ENCODE assay signal across 22 mouse cellular contexts in genomic region chrX:167111059-167111871, GRCm38 (mm10).
DNase-seq lines count a peak whose midpoint lies in the region; ATAC-seq and TF ChIP-seq lines count a peak whose summit lies in the region.
"Had no signal": no experiment of that assay in that cellular context is flagged by ENCODE, and none has a peak within 500 bp of the region (broad histone marks: within the 10 kb centered on the region; RNA-seq: fewer than 3 reads in every experiment).

No protein-coding gene starts in this region.

- H3K27ac ChIP-seq in heart, adult 2 months: peak overlapping the region; percentile 15; the same call in 1 of the 2 replicates
- peak overlapping the region; percentile 58 for H3K27ac ChIP-seq in bone marrow macrophage, adult 2 months (ENCODE audit: insufficient read depth, low read depth, low read length)
- peak overlapping the region; percentile 52 for H3K27ac ChIP-seq in macrophage
- H3K27ac ChIP-seq in small intestine, adult 2 months (ENCODE audit: insufficient read depth, low read depth, low read length): peak overlapping the region; percentile 82
- H3K27ac ChIP-seq in hindbrain, embryonic 16.5 days (ENCODE audit: low read depth, low read length): no peak overlapping the region
- H3K27ac ChIP-seq: embryonic facial prominence, embryonic 15.5 days; forebrain, embryonic 15.5 days; heart, embryonic 15.5 days; hindbrain, embryonic 14.5 days; kidney, embryonic 15.5 days; midbrain, embryonic 15.5 days had no signal

- no peak overlapping the region for H3K4me2 ChIP-seq in hindbrain, embryonic 16.5 days (ENCODE audit: low read length)
- H3K4me2 ChIP-seq: embryonic facial prominence, embryonic 15.5 days; forebrain, embryonic 15.5 days; heart, embryonic 15.5 days; hindbrain, embryonic 14.5 days; kidney, embryonic 15.5 days; midbrain, embryonic 15.5 days had no signal

- 81% methylated on average over 7 of the region's 7 CpGs for WGBS in heart, adult 2 months
- 39% methylated on average over 7 of the region's 7 CpGs for WGBS in macrophage (ENCODE audit: missing documents)
- WGBS in small intestine, adult 2 months: 76% methylated on average over 7 of the region's 7 CpGs
- 84% methylated on average over 7 of the region's 7 CpGs for WGBS in hindbrain, embryonic 16.5 days

- no peaks in the 10 kb centered on the region; the same call in none of the 2 replicates for H3K4me1 ChIP-seq in heart, adult 2 months (ENCODE audit: control insufficient read depth, insufficient read depth, low read length)
- H3K4me1 ChIP-seq in bone marrow macrophage, adult 2 months (ENCODE audit: control insufficient read depth, insufficient read depth, low read length): peaks cover 12% of the 10 kb centered on the region
- H3K4me1 ChIP-seq in small intestine, adult 2 months (ENCODE audit: control insufficient read depth, insufficient read depth, insufficient read length, low read length): peaks cover 2% of the 10 kb centered on the region; the same call in 1 of the 2 replicates
- H3K4me1 ChIP-seq in hindbrain, embryonic 16.5 days (ENCODE audit: control insufficient read depth, insufficient read depth, low read depth, low read length): no peaks in the 10 kb centered on the region
- H3K4me1 ChIP-seq: embryonic facial prominence, embryonic 15.5 days; forebrain, embryonic 15.5 days; heart, embryonic 15.5 days; kidney, embryonic 15.5 days; midbrain, embryonic 15.5 days had no signal

- no peak overlapping the region for H3K4me3 ChIP-seq in heart, adult 2 months
- H3K4me3 ChIP-seq in bone marrow macrophage, adult 2 months (ENCODE audit: insufficient read depth, low read length): no peak overlapping the region
- H3K4me3 ChIP-seq in macrophage (ENCODE audit: inconsistent target): no peak overlapping the region
- no peak overlapping the region for H3K4me3 ChIP-seq in small intestine, adult 2 months (ENCODE audit: low read depth, low read length)
- no peak overlapping the region for H3K4me3 ChIP-seq in hindbrain, embryonic 16.5 days (ENCODE audit: low read length)
- H3K4me3 ChIP-seq: embryonic facial prominence, embryonic 15.5 days; forebrain, embryonic 15.5 days; heart, embryonic 15.5 days; kidney, embryonic 15.5 days; midbrain, embryonic 15.5 days; myocyte had no signal

- H3K9ac ChIP-seq in heart, adult 2 months (ENCODE audit: low read depth, low read length): no peak overlapping the region
- no peak overlapping the region for H3K9ac ChIP-seq in hindbrain, embryonic 16.5 days (ENCODE audit: low read depth, low read length)
- H3K9ac ChIP-seq: embryonic facial prominence, embryonic 15.5 days; forebrain, embryonic 15.5 days; heart, embryonic 15.5 days; hindbrain, embryonic 14.5 days; kidney, embryonic 15.5 days; midbrain, embryonic 15.5 days had no signal

- intact Hi-C loops in heart, adult 2 months (cut with DNase I): no loop called here

- H3K27me3 ChIP-seq in heart, adult 2 months (ENCODE audit: control insufficient read depth, insufficient read depth, low read length): no peaks in the 10 kb centered on the region
- H3K27me3 ChIP-seq in small intestine, adult 2 months (ENCODE audit: control insufficient read depth, insufficient read depth, low read length): no peaks in the 10 kb centered on the region
- H3K27me3 ChIP-seq in hindbrain, embryonic 16.5 days (replicated peaks; ENCODE audit: control insufficient read depth, insufficient read depth, low read length): peaks cover 6% of the 10 kb centered on the region; the same call in 1 of the 2 replicates
- H3K27me3 ChIP-seq: forebrain, embryonic 15.5 days; heart, embryonic 15.5 days had no signal

- no peak for ATAC-seq in hindbrain, embryonic 16.5 days
- ATAC-seq: forebrain, embryonic 15.5 days; intestine, embryonic 16.5 days; midbrain, embryonic 15.5 days had no signal

- TF ChIP-seq EP300 in heart, adult 2 months (IDR thresholded peaks at IDR 0.05; ENCODE audit: insufficient read depth, low read depth, low read length): no peak

- H3K79me2 ChIP-seq in heart, adult 2 months (replicated peaks; ENCODE audit: control insufficient read depth, insufficient read depth, low read length): no peaks in the 10 kb centered on the region
- H3K79me2 ChIP-seq in macrophage (ENCODE audit: inconsistent target): no peaks in the 10 kb centered on the region

- no peaks in the 10 kb centered on the region for H3K9me3 ChIP-seq in hindbrain, embryonic 16.5 days (ENCODE audit: control insufficient read depth, low read length)
- H3K9me3 ChIP-seq: embryonic facial prominence, embryonic 15.5 days; forebrain, embryonic 15.5 days; heart, embryonic 15.5 days; kidney, embryonic 15.5 days; midbrain, embryonic 15.5 days had no signal

- TF ChIP-seq CTCF in heart, adult 2 months (IDR thresholded peaks at IDR 0.05): no peak
- no peak for TF ChIP-seq CTCF in bone marrow macrophage, adult 2 months (IDR thresholded peaks at IDR 0.05; ENCODE audit: low read depth, low read length)
- no peak for TF ChIP-seq CTCF in small intestine, adult 2 months (IDR thresholded peaks at IDR 0.05; ENCODE audit: extremely low read depth, insufficient read length, insufficient replicate concordance, low read depth, low read length)

- DNase-seq in heart, adult 2 months: no peak
- DNase-seq in heart, adult 8-10 months (ENCODE audit: low spot score): no peak
- no peak for DNase-seq in lung, postnatal 25 days (ENCODE audit: low spot score)
- DNase-seq: adrenal gland, adult 2 months; cerebellum, adult 8-10 months; heart, postnatal 36 days; kidney, postnatal 36 days; layer of hippocampus, postnatal 36 days; right cerebral cortex, postnatal 4 days; thymus, postnatal 4 days had no signal

- H3K36me3 ChIP-seq in heart, adult 2 months (ENCODE audit: control insufficient read depth, insufficient read depth, low read length): no peaks in the 10 kb centered on the region
- no peaks in the 10 kb centered on the region for H3K36me3 ChIP-seq in macrophage (ENCODE audit: inconsistent target)
- H3K36me3 ChIP-seq in small intestine, adult 2 months (ENCODE audit: control insufficient read depth, insufficient read depth, low read length): no peaks in the 10 kb centered on the region
- no peaks in the 10 kb centered on the region for H3K36me3 ChIP-seq in hindbrain, embryonic 16.5 days (ENCODE audit: control insufficient read depth, insufficient read depth, low read length)
- H3K36me3 ChIP-seq: embryonic facial prominence, embryonic 15.5 days; forebrain, embryonic 15.5 days; heart, embryonic 15.5 days; kidney, embryonic 15.5 days; midbrain, embryonic 15.5 days had no signal

- TF ChIP-seq POLR2A in heart, adult 2 months (IDR thresholded peaks at IDR 0.05; ENCODE audit: insufficient read depth, low read depth, low read length): no peak
- no peak for TF ChIP-seq POLR2A in bone marrow macrophage, adult 2 months (IDR thresholded peaks at IDR 0.05; ENCODE audit: borderline replicate concordance, low read depth, low read length)
- no peak for TF ChIP-seq POLR2A in small intestine, adult 2 months (IDR thresholded peaks at IDR 0.05; ENCODE audit: low read depth, low read length)
